Mouse (Mus musculus): Measurements from ENCODE around the gene Gstz1. TPM values are rescaled to one million over a fixed set of nuclear protein-coding genes. Genes with fewer than 3 reads are reported as not detected.
"Not testable (repeated sequence)": the region's sequence is repeated elsewhere in the genome, so short reads cannot be mapped to it uniquely, and the experiment has no call there.

Gstz1 gene
- polyA plus RNA-seq, 1 experiment from 2014 or later = 36.9 TPM

- H3K27me3 ChIP-seq (ENCODE audit: control insufficient read depth, insufficient read depth, low read length) = no peaks in the 10 kb centered on the region
- DNase-seq (ENCODE audit: low spot score) (no peak), ATAC-seq (replicated peaks; ENCODE audit: insufficient number of reproducible peaks, low FRiP score, low TSS enrichment, low read depth) (no peak)
- no peak overlapping the region for H3K4me3 ChIP-seq (ENCODE audit: low read depth, low read length)
- no peak overlapping the region for H3K9ac ChIP-seq (replicated peaks; ENCODE audit: low read length)
- no peaks in the 10 kb centered on the region for H3K9me3 ChIP-seq (replicated peaks; ENCODE audit: control insufficient read depth, low read length)
- H3K4me1 ChIP-seq (ENCODE audit: control insufficient read depth, insufficient read depth, low read length) = no peaks in the 10 kb centered on the region
- H3K36me3 ChIP-seq (replicated peaks; ENCODE audit: control insufficient read depth, insufficient read depth, low read depth, low read length) = no peaks in the 10 kb centered on the region
- 75% methylated on average over 2 of the region's 2 CpGs for WGBS
- no peak overlapping the region for H3K27ac ChIP-seq (replicated peaks; ENCODE audit: low read depth, low read length)
- no peak overlapping the region for H3K4me2 ChIP-seq (ENCODE audit: low read depth, low read length)
These were observed 4.8 kb upstream of the Gstz1 start for GRCm38 (mm10) chr12:87142156-87142555.

- H3K27me3 ChIP-seq (ENCODE audit: control insufficient read depth, insufficient read depth, low read length) = no peaks in the 10 kb centered on the region
- under 1% methylated on average over 61 of the region's 61 CpGs for WGBS
- peak; percentile 96 for DNase-seq (ENCODE audit: low spot score)
- peak within 1 kb of the TSS; percentile 66 for H3K4me2 ChIP-seq (ENCODE audit: low read depth, low read length)
- H3K9ac ChIP-seq (replicated peaks; ENCODE audit: low read length) = peak within 1 kb of the TSS; percentile 85
- H3K4me1 ChIP-seq (ENCODE audit: control insufficient read depth, insufficient read depth, low read length) = no peaks in the 10 kb centered on the region
- H3K4me3 ChIP-seq (ENCODE audit: low read depth, low read length) = peak within 1 kb of the TSS; percentile 75
- H3K36me3 ChIP-seq (replicated peaks; ENCODE audit: control insufficient read depth, insufficient read depth, low read depth, low read length) = no peaks in the 10 kb centered on the region
- peak within 1 kb of the TSS; percentile 94 for H3K27ac ChIP-seq (replicated peaks; ENCODE audit: low read depth, low read length)
- peak; percentile 97 for ATAC-seq (replicated peaks; ENCODE audit: insufficient number of reproducible peaks, low FRiP score, low TSS enrichment, low read depth)
- H3K9me3 ChIP-seq (replicated peaks; ENCODE audit: control insufficient read depth, low read length) = no peaks in the 10 kb centered on the region
These were observed 577 bp downstream of the Gstz1 start, which contains the start of gene Pomt2 for GRCm38 (mm10) chr12:87147395-87148089. Gene Pomt2 (minus strand): TSS chr12:87147968.

- Histone ChIP-seq H3K36me3 (replicated peaks; ENCODE audit: control insufficient read depth, insufficient read depth, low read depth, low read length) (no peaks in the 10 kb centered on the region), H3K4me1 (ENCODE audit: control insufficient read depth, insufficient read depth, low read length) (no peaks in the 10 kb centered on the region), H3K27me3 (ENCODE audit: control insufficient read depth, insufficient read depth, low read length) (no peaks in the 10 kb centered on the region), H3K4me2 (ENCODE audit: low read depth, low read length) (peak overlapping the region; percentile 66), H3K9me3 (replicated peaks; ENCODE audit: control insufficient read depth, low read length) (no peaks in the 10 kb centered on the region), H3K9ac (replicated peaks; ENCODE audit: low read length) (peak overlapping the region; percentile 85), H3K4me3 (ENCODE audit: low read depth, low read length) (peak overlapping the region; percentile 75), H3K27ac (replicated peaks; ENCODE audit: low read depth, low read length) (peak overlapping the region; percentile 94)
- DNase-seq (ENCODE audit: low spot score) (peak; percentile 36), ATAC-seq (replicated peaks; ENCODE audit: insufficient number of reproducible peaks, low FRiP score, low TSS enrichment, low read depth) (no peak)
- WGBS = 18% methylated on average over 15 of the region's 15 CpGs
These were observed 1.2 kb downstream of the Gstz1 start for GRCm38 (mm10) chr12:87148136-87148535.

- Histone ChIP-seq H3K4me1 (ENCODE audit: control insufficient read depth, insufficient read depth, low read length) (no peaks in the 10 kb centered on the region), H3K4me3 (ENCODE audit: low read depth, low read length) (no peak overlapping the region), H3K36me3 (replicated peaks; ENCODE audit: control insufficient read depth, insufficient read depth, low read depth, low read length) (no peaks in the 10 kb centered on the region), H3K27me3 (ENCODE audit: control insufficient read depth, insufficient read depth, low read length) (no peaks in the 10 kb centered on the region), H3K9ac (replicated peaks; ENCODE audit: low read length) (no peak overlapping the region), H3K27ac (replicated peaks; ENCODE audit: low read depth, low read length) (no peak overlapping the region), H3K4me2 (ENCODE audit: low read depth, low read length) (no peak overlapping the region), H3K9me3 (replicated peaks; ENCODE audit: control insufficient read depth, low read length) (no peaks in the 10 kb centered on the region)
- WGBS = 96% methylated on average over 5 of the region's 5 CpGs
- ATAC-seq (replicated peaks; ENCODE audit: insufficient number of reproducible peaks, low FRiP score, low TSS enrichment, low read depth) (no peak), DNase-seq (ENCODE audit: low spot score) (no peak)
These were observed 2.5 kb downstream of the Gstz1 start for GRCm38 (mm10) chr12:87149471-87149870.

GRCm38 (mm10) chr12:87154448-87154847, 7.5 kb downstream of the Gstz1 start:
- not testable (repeated sequence) for H3K4me2 ChIP-seq (ENCODE audit: low read depth, low read length); H3K9ac ChIP-seq (replicated peaks; ENCODE audit: low read length); H3K4me3 ChIP-seq (ENCODE audit: low read depth, low read length); H3K27me3 ChIP-seq (ENCODE audit: control insufficient read depth, insufficient read depth, low read length); DNase-seq (ENCODE audit: low spot score); H3K4me1 ChIP-seq (ENCODE audit: control insufficient read depth, insufficient read depth, low read length); H3K36me3 ChIP-seq (replicated peaks; ENCODE audit: control insufficient read depth, insufficient read depth, low read depth, low read length); H3K9me3 ChIP-seq (replicated peaks; ENCODE audit: control insufficient read depth, low read length); ATAC-seq (replicated peaks; ENCODE audit: insufficient number of reproducible peaks, low FRiP score, low TSS enrichment, low read depth); H3K27ac ChIP-seq (replicated peaks; ENCODE audit: low read depth, low read length)
- WGBS = 91% methylated on average over 4 of the region's 4 CpGs

- WGBS = 44% methylated on average over 4 of the region's 4 CpGs
- no peak for ATAC-seq (replicated peaks; ENCODE audit: insufficient number of reproducible peaks, low FRiP score, low TSS enrichment, low read depth)
These were observed 10.4 kb downstream of the Gstz1 start for GRCm38 (mm10) chr12:87157361-87157760.

GRCm38 (mm10) chr12:87158099-87158498, 11.1 kb downstream of the Gstz1 start:
- 69% methylated on average over 7 of the region's 7 CpGs for WGBS
- Histone ChIP-seq H3K9ac (replicated peaks; ENCODE audit: low read length) (no peak overlapping the region), H3K9me3 (replicated peaks; ENCODE audit: control insufficient read depth, low read length) (no peaks in the 10 kb centered on the region), H3K36me3 (replicated peaks; ENCODE audit: control insufficient read depth, insufficient read depth, low read depth, low read length) (no peaks in the 10 kb centered on the region), H3K4me1 (ENCODE audit: control insufficient read depth, insufficient read depth, low read length) (no peaks in the 10 kb centered on the region), H3K27ac (replicated peaks; ENCODE audit: low read depth, low read length) (no peak overlapping the region), H3K4me3 (ENCODE audit: low read depth, low read length) (no peak overlapping the region), H3K27me3 (ENCODE audit: control insufficient read depth, insufficient read depth, low read length) (no peaks in the 10 kb centered on the region), H3K4me2 (ENCODE audit: low read depth, low read length) (no peak overlapping the region)
- ATAC-seq (replicated peaks; ENCODE audit: insufficient number of reproducible peaks, low FRiP score, low TSS enrichment, low read depth) (no peak), DNase-seq (ENCODE audit: low spot score) (no peak)

More at GRCm38 (mm10) chr12:87157361-87157760, 10.4 kb downstream of the Gstz1 start:
- Histone ChIP-seq H3K9me3 (replicated peaks; ENCODE audit: control insufficient read depth, low read length) (no peaks in the 10 kb centered on the region), H3K4me2 (ENCODE audit: low read depth, low read length) (no peak overlapping the region), H3K9ac (replicated peaks; ENCODE audit: low read length) (no peak overlapping the region), H3K4me1 (ENCODE audit: control insufficient read depth, insufficient read depth, low read length) (no peaks in the 10 kb centered on the region), H3K4me3 (ENCODE audit: low read depth, low read length) (no peak overlapping the region), H3K27me3 (ENCODE audit: control insufficient read depth, insufficient read depth, low read length) (no peaks in the 10 kb centered on the region), H3K36me3 (replicated peaks; ENCODE audit: control insufficient read depth, insufficient read depth, low read depth, low read length) (no peaks in the 10 kb centered on the region), H3K27ac (replicated peaks; ENCODE audit: low read depth, low read length) (no peak overlapping the region)
- DNase-seq (ENCODE audit: low spot score) = no peak

GRCm38 (mm10) chr12:87160310-87160709, 13.3 kb downstream of the Gstz1 start:
- ATAC-seq (replicated peaks; ENCODE audit: insufficient number of reproducible peaks, low FRiP score, low TSS enrichment, low read depth) (no peak), DNase-seq (ENCODE audit: low spot score) (no peak)
- Histone ChIP-seq H3K4me1 (ENCODE audit: control insufficient read depth, insufficient read depth, low read length) (no peaks in the 10 kb centered on the region), H3K4me2 (ENCODE audit: low read depth, low read length) (no peak overlapping the region), H3K9ac (replicated peaks; ENCODE audit: low read length) (no peak overlapping the region), H3K4me3 (ENCODE audit: low read depth, low read length) (no peak overlapping the region), H3K9me3 (replicated peaks; ENCODE audit: control insufficient read depth, low read length) (no peaks in the 10 kb centered on the region), H3K36me3 (replicated peaks; ENCODE audit: control insufficient read depth, insufficient read depth, low read depth, low read length) (no peaks in the 10 kb centered on the region), H3K27me3 (ENCODE audit: control insufficient read depth, insufficient read depth, low read length) (no peaks in the 10 kb centered on the region), H3K27ac (replicated peaks; ENCODE audit: low read depth, low read length) (no peak overlapping the region)
- 88% methylated on average over 1 of the region's 1 CpGs for WGBS

Measured in embryonic facial prominence, embryonic 11.5 days (tissue).